Mouse (Mus musculus): ENCODE data around the gene Kifc3.
A peak's percentile ranks its signal among the peaks of the same experiment; 100 is the strongest.
"Not testable (repeated sequence)": the region's sequence is repeated elsewhere in the genome, so short reads cannot be mapped to it uniquely, and the experiment has no call there.

Kifc3 gene

DNA sequence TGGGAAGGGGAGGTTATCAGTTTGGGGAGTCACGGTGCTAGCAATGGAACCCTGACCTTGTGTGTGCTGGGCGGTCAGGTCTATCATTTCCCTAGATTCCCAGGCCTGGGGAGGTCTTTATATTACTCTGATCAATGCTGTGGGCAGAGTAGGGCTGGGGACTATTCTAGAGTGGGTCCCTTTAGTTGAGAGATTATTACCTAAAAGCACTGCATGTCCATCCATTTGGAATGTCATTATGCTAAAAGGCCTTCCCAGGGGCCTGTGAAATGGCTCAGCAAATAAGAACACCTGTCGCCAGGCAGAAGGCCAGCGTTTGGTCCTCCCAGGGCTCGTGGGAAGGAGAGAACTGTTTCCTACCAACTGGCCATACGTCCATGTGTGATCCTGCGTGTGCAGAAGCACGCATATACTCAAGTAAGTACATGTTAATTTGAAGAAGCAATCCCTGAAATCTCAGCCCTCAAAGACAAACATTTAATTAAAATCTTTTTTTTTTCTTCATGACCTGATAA lies 499 bp downstream of the Kifc3 start:
- no peak for DNase-seq (ENCODE audit: low spot score in 2 of 2)

DNA sequence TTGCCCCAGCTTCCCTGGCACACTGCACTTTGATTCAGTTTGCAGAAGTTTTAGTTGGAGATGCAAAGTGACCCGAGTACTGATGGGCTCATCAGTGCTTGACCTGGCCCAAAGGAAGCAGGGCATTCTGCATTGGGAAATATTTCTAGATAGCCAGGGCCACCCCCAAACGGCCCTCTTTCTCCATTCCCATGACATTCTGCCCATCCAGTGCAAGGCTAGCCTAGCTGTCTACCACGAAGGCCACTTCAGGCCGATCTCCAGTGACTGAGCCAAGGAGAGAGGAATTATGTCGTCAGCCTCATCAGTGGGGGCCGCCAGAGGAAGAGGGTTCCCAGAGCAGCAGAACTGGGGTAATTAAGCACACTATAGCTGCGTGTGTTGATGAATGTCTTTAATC lies 1.1 kb downstream of the Kifc3 start:
- DNase-seq (ENCODE audit: low spot score in 2 of 2) = no peak

DNA sequence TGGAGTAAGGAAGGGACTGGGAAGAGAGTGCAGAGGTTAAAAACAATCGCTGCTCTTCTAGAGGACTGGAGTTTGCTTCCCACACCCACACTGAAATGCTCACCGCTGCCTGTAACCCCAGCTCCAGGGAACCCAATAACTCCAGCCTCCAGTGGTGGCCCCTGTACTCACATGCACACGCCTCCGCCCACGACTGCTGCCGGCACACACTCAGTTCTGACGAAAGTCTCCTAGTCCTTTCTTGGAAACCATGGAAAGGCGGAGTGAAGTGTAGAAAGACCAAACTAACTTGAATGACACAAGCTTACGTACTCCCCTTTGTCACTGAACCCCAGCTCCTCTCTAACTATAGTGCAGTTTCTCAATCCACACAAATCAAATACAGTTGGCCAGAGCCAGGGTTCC lies 2.6 kb downstream of the Kifc3 start:
- DNase-seq (ENCODE audit: low spot score in 2 of 2) = no peak

DNA sequence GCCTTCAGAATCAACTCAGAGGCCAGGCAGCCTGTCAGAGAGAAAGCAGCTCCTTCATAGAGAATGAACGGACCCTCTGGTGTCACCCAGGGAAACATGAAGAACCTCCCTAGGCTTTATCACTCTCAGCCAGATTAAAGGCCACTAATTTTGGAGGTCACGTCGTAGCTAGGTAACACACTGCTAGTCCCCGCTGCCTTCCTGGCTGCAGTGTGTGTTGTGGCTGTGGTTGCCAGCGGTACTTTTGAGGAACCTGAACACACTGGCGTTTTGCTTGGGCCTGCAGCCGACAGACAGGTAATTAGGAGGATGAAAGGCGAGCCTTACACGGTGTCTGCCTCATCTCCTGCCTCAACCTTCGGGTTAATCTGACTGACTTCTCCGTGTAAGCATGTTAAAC lies 6.9 kb downstream of the Kifc3 start:
- no peak for DNase-seq (ENCODE audit: low spot score in 2 of 2)

DNA sequence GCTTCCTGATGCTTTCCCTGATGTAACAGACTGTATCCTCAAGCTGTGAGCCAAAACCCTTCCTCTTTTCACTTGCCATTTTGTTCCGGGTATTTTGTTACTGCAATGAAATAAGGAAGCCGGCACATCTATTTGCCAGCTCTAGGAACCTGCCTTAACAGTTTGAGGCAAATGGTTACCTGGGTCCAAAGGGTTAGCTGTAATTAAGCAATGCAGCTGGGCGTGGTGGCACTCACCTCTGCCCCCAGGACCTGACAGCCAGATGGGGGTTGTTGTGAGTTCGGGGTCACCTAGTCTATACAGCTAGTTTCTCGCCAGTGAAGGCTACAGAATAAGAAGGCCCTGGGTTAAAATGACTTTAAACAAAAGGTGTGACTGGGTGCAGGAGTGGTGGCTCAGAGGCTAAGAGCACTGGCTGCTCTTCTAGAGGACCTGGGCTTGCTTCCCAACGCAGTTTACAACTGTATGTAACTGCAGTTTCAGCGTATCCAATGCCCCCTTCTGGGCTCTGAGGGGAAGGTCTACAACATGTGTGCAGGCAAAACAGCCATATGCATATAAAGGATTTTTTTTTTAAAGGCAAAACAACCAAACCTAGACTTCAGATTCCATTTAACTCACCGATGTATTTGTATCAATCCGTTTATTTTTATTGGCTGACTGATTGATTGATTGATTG lies 11.0 kb downstream of the Kifc3 start:
- no peak for DNase-seq (ENCODE audit: low spot score in 2 of 2)

DNA sequence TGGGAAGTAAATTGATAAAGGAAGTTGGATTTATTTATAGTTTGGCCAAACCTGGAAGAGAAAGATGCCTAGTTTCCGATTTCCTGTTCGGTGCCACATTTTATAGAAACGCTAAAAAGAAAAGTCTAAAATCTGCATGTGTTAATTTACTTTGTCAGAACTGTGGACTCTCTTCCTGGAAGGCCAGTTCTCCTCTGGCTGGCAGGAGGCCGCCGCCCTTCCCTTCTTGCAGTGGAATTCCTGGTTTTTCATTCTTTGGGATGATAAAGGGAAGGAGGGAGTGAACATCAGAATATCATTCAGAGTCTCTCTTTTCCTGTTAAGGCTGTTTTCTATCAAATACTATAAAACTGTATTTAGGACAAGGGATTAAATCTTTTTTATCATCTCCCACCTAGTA lies 15.0 kb downstream of the Kifc3 start:
- no peak for DNase-seq (ENCODE audit: low spot score in 2 of 2)

DNA sequence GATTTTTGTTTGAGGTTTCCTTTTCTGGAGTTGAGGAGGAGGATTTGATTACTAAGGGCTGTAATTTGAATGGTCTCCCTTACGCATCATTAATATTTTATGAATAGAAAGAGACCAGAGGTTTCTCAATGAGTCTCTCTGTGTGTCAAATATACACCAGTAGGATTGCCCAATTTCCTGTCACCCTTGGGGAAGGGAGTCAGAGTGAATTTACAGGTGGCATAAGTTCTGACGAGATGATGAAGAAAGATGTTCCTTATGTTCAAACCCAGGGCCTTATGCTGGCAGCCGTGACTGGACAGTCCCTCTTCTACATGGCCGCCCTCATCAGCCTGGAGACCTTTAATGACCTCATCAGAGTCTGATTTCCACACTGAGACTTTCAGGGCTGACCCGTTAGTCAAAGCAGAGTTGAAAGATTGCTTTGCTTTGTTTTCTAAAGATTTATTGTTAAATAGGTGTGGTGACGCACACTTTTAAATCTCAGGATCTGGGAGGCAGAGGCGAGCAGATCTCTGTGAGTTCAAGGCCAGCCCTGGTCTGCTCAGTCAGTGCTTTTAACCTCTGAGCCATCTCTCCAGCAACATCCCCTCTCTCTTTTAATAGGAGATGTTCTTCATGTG lies 16.6 kb downstream of the Kifc3 start:
- DNase-seq (ENCODE audit: low spot score in 2 of 2) = no peak

DNA sequence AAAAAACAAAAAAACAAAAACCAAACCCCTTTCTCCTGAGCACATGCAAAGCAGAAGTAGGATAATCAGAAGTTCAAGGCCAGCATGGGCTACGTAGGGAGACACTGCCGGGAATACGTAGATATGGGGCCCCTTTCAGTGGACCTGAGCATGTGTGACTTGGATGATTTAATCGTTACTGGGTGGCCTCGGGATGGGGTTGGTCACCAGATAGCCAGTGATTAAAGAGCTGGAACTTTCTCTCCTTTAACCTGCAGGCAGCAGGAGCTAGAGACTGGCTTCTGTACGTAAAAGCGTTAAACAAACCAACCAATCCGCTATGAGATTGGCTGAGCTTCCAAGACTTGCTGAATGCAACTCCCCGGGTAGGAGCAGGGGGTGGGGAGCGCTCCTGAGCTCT lies 17.5 kb downstream of the Kifc3 start:
- no peak for DNase-seq (ENCODE audit: low spot score in 2 of 2)

DNA sequence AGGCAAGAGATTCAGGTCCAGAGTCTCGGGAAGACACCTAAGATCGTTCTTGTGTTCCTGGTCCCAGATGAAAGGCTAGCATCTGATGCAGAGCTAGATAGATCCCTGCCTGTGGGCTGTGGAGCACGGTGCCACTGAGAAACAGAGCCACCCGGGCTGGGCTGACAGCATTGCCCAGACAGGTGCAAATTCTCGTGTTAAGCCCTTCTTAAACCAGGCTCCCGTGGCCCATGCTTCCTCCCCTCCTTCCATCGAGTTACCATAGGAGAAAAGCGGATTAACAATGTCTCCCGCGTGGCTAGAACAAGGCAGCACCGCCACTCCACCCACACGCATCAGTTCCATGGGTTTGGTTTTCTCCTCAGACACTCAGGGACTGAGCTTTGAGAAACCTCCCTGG lies 18.4 kb downstream of the Kifc3 start:
- no peak for DNase-seq (ENCODE audit: low spot score in 2 of 2)

DNA sequence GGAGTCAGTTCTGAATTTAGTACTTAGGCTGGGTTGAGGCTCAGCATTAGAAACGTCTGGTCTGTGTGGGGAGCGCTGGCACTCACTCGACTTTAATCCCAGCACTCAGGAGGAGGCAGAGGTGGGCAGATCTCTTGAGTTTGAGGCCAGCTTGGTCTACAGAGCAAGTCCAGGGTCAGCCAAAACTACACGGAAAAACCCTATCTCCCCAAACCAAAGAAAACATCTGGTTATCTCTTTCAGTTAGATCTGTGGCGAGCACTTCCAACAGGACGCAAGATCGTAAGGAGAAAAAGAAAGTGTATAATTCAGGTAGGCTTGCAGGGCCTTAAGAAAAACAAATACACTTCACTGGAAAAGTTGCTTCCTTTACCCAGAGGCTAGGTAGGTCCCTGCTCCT lies 20.8 kb downstream of the Kifc3 start:
- no peak for DNase-seq (ENCODE audit: low spot score in 2 of 2)

DNA sequence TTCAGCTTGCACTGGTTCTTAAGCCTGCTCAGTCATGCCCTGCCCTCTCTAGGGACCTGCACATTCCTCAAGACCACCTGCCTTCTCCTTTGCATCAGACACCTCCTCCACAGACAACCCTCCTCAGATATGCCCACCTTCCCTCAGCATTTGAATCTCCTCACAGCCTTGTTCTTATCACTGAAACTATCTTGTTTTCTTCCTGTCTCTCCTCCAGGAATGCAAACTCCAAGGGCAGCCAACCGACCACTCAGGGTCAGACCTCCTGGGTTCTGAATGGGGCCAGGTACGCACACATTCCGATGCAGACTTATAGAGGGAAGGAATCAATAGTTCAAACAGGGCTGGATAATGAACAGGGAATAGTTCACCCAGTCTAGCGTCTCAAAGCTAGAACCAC lies 24.4 kb downstream of the Kifc3 start:
- no peak for DNase-seq (ENCODE audit: low spot score in 2 of 2)

DNA sequence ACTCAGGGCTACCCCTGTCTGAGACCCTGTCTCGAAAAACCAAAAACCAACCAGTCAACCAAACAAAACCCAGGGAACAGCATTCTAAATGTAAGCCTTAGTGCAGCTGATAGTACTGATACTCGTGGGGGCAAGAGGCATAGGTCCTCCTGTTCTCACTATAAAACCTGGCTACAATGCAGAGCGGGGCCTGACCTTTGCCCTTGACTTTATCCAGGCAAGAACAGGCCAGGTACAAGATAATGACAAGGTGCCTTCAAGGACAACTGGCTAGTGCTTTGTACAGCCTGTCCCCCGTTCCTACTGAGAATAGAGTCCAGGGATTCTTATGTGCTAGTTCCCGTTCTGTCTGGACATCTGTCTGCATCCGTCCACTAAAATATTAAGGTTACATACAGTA lies 25.6 kb downstream of the Kifc3 start:
- no peak for DNase-seq (ENCODE audit: low spot score in 2 of 2)

DNA sequence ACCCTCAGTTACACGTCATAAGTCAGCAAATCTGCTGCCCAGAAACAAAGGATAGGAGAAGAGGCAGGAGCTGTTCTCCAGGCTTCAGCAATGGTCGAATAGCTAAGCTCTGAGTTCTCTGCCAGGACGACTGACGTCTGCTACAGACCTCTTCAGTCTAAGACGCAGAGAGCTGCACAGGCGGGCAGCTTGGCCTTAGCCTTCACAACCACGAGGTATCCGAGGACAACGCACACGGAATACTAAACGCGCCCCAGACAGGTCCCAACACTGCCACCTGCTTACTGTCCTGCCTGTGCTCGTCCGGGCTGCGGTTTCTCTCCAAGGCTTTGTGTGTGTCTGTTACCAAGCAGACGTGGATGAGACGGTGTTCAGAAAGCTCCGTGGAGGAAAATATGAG lies 26.8 kb downstream of the Kifc3 start:
- DNase-seq (ENCODE audit: low spot score in 2 of 2) = peak in 1 of 2 experiments; percentile 29

DNA sequence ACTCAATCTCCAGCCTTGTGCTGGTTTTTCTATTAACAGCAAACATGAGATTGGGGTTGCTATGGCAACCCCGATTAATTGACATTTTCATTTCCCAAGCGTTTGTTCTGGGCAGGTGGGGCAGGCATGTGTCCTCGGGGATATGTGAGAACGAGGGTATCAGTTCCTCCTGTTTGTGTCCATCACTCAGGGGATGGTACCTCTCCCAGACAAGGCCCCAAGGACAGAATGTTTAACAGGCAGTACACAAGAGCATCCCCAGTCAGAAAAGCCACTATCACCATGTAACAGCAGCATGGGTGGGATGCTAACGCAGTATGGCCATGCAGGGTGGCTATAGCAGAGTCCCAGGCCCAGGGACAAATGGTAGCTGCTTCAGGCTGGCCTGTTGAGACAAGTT lies 27.3 kb downstream of the Kifc3 start:
- no peak for DNase-seq (ENCODE audit: low spot score in 2 of 2)

DNA sequence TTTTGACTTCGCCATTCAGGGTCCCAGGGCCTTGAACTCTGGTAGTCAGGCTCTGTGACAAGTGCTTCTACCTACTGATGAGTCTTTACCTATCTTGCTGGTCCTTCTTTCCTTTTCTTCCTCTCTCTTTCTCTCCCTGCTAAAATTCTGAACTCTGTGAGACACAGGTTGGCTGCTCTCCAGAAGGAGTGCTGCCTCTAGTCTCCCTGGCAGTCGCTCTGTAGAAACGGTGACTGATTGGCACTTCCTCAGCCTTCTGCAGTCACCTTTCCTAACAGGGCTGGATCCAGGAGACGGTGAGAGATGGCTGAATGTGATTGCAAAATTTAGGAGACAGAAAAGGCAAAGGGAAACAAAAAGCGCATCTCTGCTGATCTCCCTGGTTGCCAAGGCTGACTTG lies 30.2 kb downstream of the Kifc3 start:
- no peak for DNase-seq (ENCODE audit: low spot score in 2 of 2)

DNA sequence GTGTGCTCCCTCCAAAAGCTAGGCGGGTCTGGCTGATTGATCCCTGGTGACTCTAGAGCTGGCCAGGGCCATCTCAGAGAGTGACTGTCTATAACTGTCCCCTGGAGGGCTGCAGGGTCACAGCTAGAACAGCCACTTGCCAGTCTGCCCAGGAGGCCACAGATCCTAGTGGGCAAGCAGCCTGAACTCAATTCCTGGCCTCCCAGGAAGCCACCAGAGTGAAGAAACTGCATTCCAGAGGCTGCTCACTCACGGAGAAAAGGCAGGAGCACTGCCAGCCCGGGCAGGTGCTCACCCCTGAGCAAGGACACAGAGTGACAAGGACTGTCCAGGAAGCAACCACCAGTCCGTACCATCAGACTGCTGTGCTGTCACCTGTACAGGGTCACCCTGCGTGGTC lies 34.9 kb downstream of the Kifc3 start:
- DNase-seq (ENCODE audit: low spot score in 2 of 2) = no peak

DNA sequence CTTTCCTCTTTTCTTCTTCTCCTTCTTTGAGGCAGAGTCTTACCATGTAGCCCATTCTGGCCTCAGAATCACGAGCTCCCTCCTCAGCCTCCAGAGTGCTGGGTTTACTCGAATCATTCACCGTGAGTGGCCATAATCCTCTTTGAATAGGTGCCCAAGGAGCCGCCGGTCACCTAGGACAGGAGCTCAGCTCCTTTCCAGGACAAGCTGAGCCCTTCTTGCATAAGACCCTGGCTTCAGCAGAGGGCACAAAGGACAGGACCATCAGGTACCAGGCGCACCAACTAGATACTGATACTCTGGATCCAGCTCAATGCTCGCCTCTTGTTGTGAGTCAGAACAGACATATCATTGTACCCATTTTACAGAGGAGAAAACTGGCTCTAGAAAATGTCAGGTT lies 36.2 kb downstream of the Kifc3 start:
- DNase-seq (ENCODE audit: low spot score in 2 of 2) = no peak

DNA sequence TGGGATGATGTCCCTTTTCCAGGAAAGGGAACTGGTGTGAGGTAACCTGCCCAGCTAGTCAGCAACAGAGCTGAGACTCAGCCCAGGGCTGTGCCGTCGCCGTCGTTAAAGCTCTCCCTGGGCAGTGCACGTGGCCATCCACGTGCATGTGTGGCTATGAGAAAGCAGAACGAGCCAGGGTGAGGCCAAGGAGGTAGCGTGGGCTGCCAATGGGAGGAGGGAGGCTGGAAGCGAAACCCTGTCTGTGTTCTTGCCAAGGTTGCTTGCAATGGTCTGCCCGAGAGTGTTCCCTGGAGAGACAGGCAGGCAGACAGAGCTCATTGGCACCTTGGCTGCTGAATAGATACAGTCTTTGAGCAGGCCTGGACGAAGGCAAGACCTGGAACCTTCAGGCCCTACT lies 36.7 kb downstream of the Kifc3 start:
- DNase-seq (ENCODE audit: low spot score in 2 of 2) = peak; percentile 11 to 48

DNA sequence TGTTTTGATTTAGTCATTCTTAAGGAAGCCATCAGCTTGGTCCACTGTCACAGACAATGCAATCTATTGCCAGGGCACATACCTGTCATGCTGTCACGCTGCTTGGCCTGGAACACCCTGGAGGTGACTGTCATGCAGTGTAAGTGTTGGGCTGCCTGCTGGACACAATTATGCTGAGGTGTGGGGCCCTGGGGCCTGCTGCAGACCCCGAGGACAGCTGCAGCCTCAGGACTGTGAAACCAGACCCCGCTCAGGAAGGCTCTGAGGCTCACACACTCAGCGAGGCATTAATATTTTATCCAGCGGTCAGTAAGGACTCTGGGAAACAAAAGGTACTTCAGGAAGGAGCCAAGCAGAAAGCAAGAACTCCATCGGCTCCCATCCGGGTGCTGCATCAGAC lies 38.1 kb downstream of the Kifc3 start:
- DNase-seq (ENCODE audit: low spot score in 2 of 2) = no peak

DNA sequence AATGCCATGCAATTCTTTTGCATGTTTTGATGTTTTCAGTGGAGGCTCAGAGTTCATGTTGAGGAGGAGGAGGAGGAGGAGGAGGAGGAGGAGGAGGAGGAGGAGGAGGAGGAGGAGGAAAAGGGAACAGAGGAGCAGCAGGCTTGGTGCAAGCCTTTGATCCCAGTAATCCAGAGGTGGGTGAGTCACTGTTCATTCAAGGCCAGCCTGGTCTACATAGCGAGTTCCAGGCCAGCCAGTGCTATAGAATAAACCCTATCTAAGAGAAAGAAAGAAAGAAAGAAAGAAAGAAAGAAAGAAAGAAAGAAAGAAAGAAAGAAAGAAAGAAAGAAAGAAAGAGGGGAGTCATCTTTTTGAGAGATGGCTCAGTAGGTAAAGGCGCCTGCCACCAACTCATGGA lies 38.6 kb downstream of the Kifc3 start:
- not testable (repeated sequence) for DNase-seq (ENCODE audit: low spot score in 2 of 2)

DNA sequence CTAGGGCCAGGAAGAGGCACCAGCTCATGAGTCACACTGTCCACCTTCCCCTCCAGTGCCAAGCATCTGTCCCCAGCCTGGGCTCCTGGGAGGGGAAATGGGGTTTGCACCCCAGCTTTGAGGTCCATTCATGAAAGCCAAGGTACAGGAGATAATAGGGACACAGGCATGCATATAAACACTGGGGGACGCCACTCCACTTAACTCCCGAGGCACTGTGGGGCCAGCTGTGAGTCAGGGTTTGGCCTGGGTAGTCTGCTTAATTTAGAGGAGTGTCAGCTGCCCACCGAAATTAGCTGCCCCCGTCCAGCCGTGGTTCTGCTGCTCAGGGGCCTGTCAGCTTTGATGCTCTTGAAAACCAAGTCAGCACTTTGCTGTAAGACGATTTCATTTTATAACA lies 39.8 kb downstream of the Kifc3 start:
- no peak for DNase-seq (ENCODE audit: low spot score in 2 of 2)

DNA sequence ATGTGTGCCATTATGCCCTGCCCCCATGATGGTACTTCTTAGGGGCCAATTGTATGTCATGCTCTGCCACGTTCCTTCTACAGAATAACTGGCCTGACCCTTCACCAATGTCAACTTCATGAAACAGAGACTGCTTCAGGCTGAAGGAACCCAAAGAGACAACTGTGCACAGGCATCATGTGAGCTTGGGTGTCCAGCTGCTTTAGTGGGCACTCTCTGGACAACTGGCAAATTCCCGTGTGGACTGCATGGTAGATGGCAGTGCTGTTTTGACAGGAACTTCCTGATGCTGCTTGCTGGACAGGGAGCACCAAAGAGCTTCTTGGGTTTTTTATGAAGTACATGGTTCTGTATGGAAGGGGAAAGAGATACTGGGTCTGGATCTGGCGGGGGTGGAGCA lies 43.3 kb downstream of the Kifc3 start:
- no peak for DNase-seq (ENCODE audit: low spot score in 2 of 2)

DNA sequence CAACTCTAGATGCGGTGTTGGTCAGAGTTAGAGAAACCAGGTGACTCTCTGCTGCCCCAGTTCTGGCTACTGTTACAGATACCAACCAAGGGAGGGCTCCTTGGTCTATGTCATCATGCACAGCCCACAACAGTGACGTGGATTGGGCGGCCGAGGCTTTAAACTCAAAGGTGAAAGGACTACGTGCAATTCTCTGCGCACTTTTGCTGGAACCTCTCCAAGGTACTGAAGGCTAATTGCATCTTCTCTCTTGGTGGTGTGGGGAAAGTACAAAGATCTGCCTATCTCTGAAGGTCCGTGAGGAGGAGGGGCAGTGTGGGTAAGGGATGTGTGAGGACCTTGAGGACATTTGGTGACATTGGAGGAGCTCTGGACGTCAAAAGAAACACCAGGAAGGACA lies 44.0 kb downstream of the Kifc3 start:
- no peak for DNase-seq (ENCODE audit: low spot score in 2 of 2)

DNA sequence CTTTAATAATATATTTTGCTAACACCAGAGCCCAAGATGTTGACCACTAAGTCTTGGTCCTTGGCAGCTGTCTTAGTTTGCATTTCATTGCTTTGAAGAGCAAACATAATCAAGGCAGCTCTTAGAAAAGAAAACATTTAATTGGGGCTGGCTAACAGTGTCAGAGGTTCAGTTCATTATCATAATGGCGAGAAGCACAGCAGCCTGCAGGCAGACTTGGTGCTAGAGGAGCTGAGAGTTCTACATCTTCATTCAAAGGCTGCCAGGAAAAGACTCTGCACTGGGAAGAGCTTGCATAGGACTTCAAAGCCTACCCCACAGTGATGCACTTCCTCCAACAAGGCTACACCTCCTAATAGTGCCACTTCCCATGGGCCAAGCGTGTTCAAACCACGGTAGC lies 45.5 kb downstream of the Kifc3 start:
- DNase-seq (ENCODE audit: low spot score in 2 of 2) = no peak

Measured in left cerebral cortex, adult 9 months (tissue).